Mouse (Mus musculus) left cerebral cortex, postnatal 10 days (tissue): Measurements from ENCODE around the gene Lrrc71. TPM values are rescaled to one million over a fixed set of nuclear protein-coding genes. Genes with fewer than 3 reads are reported as not detected.

Source experiments
- DNase-seq, 2 experiments: peaks; one replicate each; pipeline ENCODE4 v3.0.0; 2021 to 2022; ENCODE audit warnings: low spot score in 2 of 2, mixed read lengths in 1 of 2; ENCODE audit errors: extremely low spot score in 1 of 2
- intact Hi-C: fragments of 180-260 bp; cut with DNase I; formaldehyde crosslinking; loops from one replicate; pipeline ENCODE4 v1.15.1; 2025
- total RNA-seq, 2 experiments: library from RNA; stranded (reverse); gene quantifications; 2 replicates each; pipeline ENCODE4 v1.2.3; 2021

Lrrc71 gene
- total RNA-seq, 2 experiments from 2014 or later, result 0.10 to 0.64 TPM

DNA sequence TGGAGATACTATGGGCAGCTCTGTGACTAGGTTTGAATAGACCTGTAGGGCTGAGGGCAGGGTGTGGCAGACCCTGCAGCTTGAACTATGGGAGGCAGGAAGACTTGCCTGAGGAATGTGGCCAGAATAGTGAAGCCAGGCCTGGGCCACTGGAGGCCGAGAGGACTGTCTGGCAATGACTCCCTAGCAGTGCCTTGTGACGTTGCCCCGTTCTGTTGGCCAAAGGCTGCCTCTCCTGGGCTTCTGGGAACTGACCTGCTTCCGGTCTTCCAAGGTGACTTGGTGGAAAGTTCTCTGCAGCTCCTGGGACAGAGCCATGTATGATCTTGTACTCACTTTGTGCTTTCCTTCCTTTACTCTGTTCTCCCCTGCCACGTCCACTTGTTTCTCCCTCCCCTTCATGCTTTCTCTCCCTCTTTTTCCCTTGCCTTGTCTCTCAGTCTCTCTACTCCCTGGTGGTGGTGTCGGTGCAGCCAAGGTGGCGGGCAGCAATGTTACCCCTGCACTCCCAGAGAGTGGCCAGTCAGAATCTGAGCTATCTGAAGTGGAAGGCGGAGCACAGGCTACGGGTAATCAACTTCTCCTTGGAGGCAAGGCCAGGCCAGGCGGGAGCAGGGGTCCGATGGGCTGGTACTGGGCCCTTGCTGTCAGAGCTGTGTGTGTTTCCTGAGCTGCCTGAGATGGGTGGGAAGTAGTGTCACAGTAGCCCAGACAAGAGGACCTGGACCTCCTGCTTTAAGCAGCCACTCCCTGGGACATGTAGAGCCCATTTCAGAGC is 14.3 kb downstream of the Lrrc71 start:
- DNase-seq, result no peak
- intact Hi-C loops, result no loop called here

DNA sequence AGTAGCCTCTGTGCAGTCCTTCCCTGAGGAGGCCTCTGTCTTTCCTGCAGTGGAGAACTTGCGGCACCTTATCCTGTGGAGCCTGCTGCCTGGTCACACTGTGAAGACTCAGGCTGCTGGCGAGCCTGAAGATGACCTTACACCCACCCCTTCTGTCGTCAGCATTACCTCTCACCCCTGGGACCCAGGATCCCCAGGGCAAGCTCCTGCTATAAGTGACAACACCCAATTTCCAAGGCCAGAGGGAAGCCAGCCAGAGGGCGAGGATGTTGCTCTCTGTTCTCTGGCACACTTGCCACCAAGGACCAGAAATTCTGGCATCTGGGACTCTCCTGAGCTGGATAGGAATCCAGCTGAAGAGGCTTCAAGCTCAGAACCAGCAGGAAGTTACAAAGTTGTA is 15.3 kb downstream of the Lrrc71 start:
- intact Hi-C loops, result no loop called here
- no peak for DNase-seq

DNA sequence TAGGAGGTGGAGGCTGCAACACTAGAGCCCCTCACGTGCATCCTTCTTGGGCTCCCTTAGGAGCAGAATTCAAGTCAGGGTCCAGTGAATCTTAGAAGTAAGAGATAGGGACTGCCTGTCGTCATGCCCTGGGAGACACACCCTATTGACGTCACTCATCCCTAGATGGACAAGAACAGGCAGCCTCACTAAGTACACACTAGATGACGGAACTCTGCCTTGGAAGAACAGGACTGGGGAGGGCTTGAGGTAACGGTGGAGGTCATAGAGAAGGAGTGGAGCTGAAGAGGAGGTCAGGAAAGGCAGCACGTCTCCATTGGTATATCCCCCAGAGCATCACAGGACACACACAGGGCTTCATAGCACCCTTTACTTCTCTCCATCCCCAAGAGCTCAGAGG is 19.7 kb downstream of the Lrrc71 start:
- intact Hi-C loops, result no loop called here
- no peak for DNase-seq

DNA sequence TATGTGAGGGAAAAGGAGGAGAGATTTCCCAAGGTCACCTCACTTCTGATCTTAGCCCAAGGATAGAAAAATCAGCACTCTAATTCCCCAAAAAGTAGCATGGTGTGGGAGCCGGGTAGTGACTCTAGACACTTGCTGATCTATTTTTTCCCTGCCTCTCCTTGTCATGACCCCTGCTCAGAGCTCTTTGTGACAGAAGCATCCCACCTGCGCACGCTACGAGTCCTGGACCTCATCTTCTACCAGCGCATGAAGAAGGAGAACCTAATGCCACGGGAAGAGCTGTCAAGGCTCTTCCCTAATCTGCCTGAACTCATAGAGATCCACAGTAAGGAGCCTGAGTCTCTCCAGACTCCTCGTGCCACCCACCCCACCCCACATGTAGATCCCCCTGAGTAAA is 22.2 kb downstream of the Lrrc71 start:
- intact Hi-C loops, result no loop called here
- no peak for DNase-seq

DNA sequence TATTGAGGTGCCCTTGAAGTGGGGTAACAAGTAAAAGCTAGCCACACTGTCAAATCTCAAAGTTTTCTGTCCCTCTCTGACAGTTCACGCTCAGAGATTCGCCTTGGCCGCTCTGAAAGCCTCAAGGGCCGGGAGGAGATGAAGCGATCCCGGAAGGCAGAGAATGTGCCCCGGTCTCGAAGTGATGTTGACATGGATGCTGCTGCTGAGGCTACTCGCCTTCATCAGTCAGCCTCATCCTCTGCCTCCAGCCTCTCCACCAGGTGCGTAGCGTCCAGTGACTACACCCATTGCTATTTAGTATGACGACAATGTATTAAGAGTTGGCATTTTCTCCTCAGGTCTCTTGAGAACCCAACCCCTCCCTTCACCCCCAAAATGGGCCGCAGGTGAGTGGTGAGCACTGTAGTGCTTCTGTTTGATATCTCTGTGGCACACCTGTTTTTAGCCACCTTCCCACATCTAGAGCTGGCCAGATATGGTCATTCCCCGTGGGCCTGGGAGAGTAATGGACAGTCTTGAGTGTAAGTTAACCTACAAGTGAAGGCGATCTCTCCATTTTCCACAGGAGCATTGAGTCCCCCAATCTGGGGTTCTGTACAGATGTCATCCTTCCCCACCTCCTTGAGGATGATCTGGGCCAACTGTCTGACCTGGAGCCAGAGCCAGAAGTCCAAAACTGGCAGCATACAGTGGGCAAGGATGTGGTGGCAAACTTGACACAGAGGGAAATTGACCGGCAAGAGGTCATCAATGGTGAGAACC is 22.8 kb downstream of the Lrrc71 start:
- intact Hi-C loops, result no loop called here
- no peak for DNase-seq

DNA sequence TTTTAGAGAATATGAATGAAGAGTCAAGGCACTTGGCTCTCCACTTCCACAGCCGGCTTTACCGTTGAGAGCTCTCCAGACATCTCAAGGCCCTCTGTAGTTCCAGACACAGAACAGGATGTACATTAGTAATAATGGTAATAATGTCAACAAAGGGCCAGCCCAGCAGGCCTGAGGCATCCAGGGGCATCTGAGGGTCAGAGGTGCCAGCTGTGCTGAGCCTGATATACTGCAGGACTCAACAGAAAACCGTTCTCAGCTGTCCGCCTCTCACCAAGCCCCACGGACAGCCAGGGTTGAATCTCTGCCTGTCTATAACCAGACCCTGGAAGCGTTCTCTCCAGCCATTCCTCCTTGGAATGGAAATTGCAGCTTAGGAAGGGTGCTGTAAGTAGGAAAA is 23.9 kb downstream of the Lrrc71 start:
- intact Hi-C loops, result no loop called here
- no peak for DNase-seq

DNA sequence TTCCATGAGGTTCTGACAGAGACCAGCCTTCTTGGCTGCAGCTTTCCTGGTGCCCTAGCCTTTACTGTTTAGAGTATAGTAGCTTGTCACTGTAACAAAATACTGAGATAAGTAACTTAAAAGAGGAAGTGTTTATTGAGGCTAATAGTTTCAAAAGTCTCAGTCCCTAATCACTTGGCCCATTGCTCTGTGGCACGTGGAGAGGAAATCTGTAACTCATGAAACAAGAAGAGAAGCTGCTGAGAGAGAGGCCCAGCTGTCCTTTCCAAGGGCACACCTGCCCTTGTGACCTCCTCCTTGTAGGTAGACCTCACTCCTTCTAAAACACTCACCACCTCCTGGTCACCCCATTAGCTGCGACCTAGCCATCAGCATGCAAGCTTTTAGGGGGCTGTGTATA is 29.9 kb downstream of the Lrrc71 start:
- DNase-seq, result no peak
- intact Hi-C loops, result no loop called here

Other genes with a start within 250 kb of the Lrrc71 start
- gene Etv3, start 223.2 kb downstream of the Lrrc71 start, total RNA-seq, result 10 to 100 TPM; 14.7 to 15.7 TPM
- 10 to 100 TPM; 45.7 to 49.6 TPM for gene Arhgef11, start 131.1 kb downstream of the Lrrc71 start, total RNA-seq
- gene Ntrk1, start 46.5 kb upstream of the Lrrc71 start, total RNA-seq, result under 1 TPM; 0.34 to 0.62 TPM
- under 1 TPM; 0.30 to 0.39 TPM for gene Insrr, start 48.3 kb upstream of the Lrrc71 start, total RNA-seq
- 1 to 10 TPM; 7.6 TPM for gene Pear1, start 75.7 kb upstream of the Lrrc71 start, total RNA-seq
- not detected for gene Sh2d2a, start 98.1 kb upstream of the Lrrc71 start, total RNA-seq
- gene Prcc, start 137.0 kb upstream of the Lrrc71 start, total RNA-seq, result 10 to 100 TPM; 63.0 to 63.8 TPM
- 100 to 1,000 TPM; 120 to 123 TPM for gene Hdgf, start 157.7 kb upstream of the Lrrc71 start, total RNA-seq
- gene Mrpl24, start 170.9 kb upstream of the Lrrc71 start, total RNA-seq, result 10 to 100 TPM; 45.7 to 50.5 TPM
- gene Isg20l2, start 181.7 kb upstream of the Lrrc71 start, total RNA-seq, result 10 to 100 TPM; 17.0 to 17.3 TPM
- gene Rrnad1, start 182.1 kb upstream of the Lrrc71 start, total RNA-seq, result 10 to 100 TPM; 16.6 to 18.8 TPM
- 1 to 10 TPM; 4.9 to 5.7 TPM for gene Crabp2, start 200.0 kb upstream of the Lrrc71 start, total RNA-seq
- 10 to 100 TPM in 1 of 2 experiments, 1 to 10 TPM in 1; 9.9 to 11.4 TPM for gene Nes, start 222.5 kb upstream of the Lrrc71 start, total RNA-seq